Mouse (Mus musculus) spleen, postnatal 0 days (tissue): ENCODE measurements around the gene Gpd1. TPM values are rescaled to one million over a fixed set of nuclear protein-coding genes. Genes with fewer than 3 reads are reported as not detected.

Experiments
- polyA plus RNA-seq: library from polyadenylated mRNA; unstranded; fragments of >200 nt; fragmentation: Nextera tagmentation; extraction: Ambion mirVana; gene quantifications from 2 replicates; pipeline ENCODE4 v1.2.1, GENCODE M21; 2015

Gpd1 gene
- polyA plus RNA-seq = 0.19 and 0.33 TPM in 2 replicates

DNA sequence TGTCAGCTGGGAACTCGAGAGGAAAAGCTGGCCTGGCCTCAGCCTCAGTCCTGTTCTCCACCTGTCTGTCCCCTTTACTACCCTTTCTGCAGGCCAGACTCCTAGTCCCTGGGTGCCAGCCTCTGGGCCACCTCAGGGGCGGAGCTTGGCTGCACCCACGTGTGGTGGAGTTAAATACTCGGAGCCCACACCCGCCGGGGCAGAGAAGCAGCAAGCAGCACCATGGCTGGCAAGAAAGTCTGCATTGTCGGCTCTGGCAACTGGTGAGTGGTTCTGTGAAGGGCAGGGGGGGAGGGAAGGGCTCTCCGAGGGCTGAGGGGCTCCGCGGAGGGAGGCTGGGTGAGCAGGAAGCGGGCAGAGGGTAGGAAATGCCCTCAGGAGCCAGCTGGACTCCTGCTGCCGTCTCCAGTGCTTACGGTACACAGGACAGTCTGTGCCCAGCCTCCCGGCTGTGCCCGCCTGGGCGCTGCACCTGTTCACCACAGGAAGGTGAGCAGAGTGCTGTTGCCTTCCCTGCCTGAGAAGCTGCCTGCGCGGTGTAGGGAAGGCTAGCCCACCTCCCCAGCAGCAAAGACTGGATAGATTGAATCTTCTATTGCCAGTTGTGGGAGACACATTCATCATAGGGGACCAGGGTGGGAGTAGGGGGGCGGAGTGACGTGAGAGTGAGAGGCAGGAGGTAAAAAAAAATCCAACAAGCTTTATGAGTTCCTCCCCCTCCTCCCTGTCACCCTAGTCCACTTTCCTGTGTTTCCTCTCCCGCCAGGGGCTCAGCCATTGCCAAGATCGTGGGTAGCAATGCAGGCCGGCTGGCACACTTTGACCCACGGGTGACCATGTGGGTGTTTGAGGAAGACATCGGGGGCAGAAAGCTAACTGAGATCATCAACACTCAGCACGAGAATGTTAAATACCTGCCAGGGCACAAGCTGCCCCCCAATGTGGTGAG is at the start of gene Gpd1:
Gpd1 (plus strand) TSS at position 130 of the 949 bp plus-strand sequence.

DNA sequence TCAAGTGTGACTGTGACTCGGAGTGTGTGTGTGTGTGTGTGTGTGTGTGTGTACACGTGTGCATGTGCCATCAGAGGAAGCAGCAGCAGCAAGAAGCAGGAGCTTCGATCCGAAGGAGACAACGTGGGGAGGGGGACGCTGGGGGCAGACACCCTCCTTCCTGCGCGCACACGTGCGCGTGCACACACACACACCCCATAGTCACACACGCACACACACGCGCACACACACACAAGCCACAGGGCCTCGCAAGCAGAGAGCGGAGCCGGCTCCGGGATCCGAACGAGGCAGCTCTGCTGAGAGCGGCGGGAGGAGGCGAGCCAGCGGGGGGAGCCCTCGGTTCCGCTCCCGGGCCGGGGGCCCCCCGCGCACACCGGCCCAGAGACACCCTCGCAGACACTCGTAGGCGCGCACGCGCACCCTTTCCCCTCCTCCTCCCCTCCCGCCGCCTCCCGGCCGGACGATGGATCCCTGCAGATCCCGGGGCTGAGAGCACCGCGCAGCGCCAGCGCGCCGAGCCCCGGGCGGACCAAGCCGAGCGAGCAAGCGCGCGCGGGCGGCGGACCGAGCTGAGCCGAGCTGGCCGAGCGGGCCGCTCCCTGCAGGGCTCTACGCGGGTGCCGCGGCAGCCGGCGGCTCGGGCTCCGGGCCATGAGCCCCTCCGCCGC is 47.0 kb upstream of the Gpd1 start, which contains the start of gene Asic1:
Asic1 (plus strand) TSS at position 215 of the 668 bp plus-strand sequence.

DNA sequence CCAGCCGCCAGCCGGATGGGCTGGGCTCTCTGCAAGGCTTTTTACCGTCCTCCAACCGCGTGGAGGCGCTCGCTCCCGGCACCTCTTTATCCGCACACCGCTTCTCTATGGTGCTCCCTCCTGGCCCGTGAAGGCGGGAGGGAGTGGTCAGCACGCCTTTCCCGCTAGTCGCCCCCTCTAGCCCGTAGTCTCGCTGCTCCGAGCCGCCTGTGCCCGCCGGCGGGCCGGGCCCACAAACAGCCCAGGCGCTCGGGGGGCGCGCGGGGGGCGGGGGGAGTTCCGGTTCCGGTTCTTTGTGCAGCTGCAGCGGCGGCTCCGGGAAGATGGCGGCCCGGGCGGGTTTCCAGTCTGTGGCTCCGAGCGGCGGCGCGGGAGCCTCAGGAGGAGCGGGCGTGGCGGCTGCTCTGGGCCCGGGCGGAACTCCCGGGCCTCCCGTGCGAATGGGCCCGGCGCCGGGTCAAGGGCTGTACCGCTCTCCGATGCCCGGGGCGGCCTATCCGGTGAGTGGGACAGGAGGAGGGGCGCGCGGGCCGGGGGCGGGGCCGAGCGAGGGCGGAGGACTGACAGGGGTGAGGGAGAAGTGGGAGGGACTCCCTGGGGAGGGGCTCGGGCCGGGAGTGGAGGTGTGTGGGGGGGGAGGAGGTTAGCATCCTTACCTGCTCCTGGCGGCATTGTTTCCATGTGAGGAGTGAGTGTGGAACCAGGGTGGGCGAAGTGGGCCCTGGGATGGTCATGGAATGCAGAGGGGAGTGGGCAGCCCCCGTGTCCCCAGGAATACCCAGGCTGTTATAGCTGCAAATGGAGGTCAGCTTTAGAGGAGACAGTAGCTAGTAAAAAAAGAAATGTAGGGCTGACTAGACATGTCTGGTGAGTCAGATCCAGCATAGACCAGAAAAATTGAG is 15.1 kb upstream of the Gpd1 start, which contains the start of gene Smarcd1:
Smarcd1 (plus strand) TSS at position 131 of the 902 bp plus-strand sequence.

DNA sequence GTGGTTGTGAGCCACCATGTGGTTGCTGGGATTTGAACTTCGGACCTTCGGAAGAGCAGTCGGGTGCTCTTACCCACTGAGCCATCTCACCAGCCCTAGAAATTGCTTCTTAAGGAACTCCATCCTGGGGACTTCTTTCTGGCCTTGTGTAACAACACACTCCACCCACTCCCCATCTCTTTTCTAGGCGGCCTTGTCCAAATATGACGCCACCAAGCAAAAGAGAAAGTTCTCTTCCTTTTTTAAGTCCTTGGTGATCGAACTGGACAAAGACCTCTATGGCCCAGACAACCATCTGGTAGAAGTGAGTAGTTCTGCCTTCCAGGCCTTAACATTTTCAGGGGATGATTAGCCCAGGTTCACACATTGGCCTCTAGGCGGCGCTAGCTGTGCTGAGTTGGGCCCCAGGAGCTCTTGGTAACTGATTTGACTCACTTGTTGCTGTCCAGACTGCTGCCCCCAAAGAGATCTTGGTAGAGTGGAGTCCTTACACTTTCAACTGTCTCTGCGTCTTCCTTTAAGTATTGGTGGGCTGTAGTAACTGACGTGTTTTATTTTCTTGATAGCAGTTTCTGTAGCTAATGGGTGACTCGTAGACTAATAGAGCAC is 11.8 kb upstream of the Gpd1 start, which contains the start of gene Gm17349:
Gm17349 (minus strand) TSS at position 51 of the 609 bp plus-strand sequence.

DNA sequence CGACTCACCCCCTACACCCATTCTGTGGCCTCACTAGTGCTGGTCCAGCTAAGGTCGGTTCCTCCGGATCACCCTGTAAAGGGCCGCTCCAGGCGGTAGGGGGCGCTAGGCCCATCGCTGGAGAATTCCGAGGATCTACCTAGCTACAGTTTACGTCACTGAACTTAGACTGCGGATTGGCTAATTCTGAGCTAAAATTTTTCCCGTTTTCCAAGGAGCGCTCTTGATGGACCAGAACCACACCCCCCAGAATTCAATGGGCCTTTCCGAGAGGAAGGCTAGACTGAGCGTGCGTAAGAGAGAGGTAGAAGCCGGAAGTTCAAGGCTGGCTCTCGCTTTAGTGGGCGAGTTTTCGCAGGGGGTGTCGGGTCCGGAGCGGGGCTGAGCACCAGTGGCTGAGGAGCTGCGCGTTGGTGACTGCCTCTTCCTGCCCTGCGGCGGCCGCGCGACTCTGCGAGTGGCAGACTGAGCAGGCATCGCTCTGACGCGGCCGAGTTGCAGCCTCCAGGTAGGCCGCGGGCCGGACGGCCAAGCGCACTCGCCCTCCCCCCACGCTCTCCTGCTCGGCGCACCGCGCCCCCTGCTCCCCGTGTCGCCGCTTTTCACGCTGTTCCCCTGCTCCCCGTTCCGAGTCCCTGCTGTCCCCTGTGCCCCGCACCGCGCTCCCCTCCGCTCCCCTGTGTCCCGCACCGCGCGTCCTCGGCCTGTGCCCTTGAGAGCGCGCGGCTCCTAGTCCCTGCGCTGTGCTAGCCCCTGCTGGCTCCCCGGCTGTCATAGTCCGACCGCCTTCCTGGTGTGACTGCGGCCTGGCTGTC is 8.2 kb downstream of the Gpd1 start, which contains the start of gene Cox14:
Cox14 (plus strand) TSS at position 278 of the 815 bp plus-strand sequence.

DNA sequence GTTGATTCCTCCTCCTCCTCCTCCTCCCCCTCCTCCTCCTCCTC is 55.4 kb downstream of the Gpd1 start, which contains the start of gene Cers5:
Cers5 (minus strand) TSS at position 5 of the 44 bp plus-strand sequence.

Other genes with a start within 250 kb of the Gpd1 start
- 7.7 and 8.2 TPM in 2 replicates for gene Bcdin3d, start 242.8 kb upstream of the Gpd1 start, polyA plus RNA-seq
- 0.13 TPM in 1 of 2 replicates, not detected in the other for gene Faim2, start 189.3 kb upstream of the Gpd1 start, polyA plus RNA-seq
- not detected in 2 replicates for gene Aqp2, start 138.5 kb upstream of the Gpd1 start, polyA plus RNA-seq
- 0.17 and 0.29 TPM in 2 replicates for gene Aqp5, start 126.7 kb upstream of the Gpd1 start, polyA plus RNA-seq
- not detected in 2 replicates for gene Aqp6, start 116.1 kb upstream of the Gpd1 start, polyA plus RNA-seq
- gene Racgap1, start 65.9 kb upstream of the Gpd1 start, polyA plus RNA-seq = 70.4 and 74.5 TPM in 2 replicates
- gene Asic1, start 47.1 kb upstream of the Gpd1 start, polyA plus RNA-seq = 0.25 and 0.52 TPM in 2 replicates
- 11.6 and 14.5 TPM in 2 replicates for gene Smarcd1, start 15.4 kb upstream of the Gpd1 start, polyA plus RNA-seq
- gene Gm17349, start 12.0 kb upstream of the Gpd1 start, polyA plus RNA-seq = not detected in 2 replicates
- 115 and 136 TPM in 2 replicates for gene Cox14, start 8.1 kb downstream of the Gpd1 start, polyA plus RNA-seq
- gene Cers5, start 55.4 kb downstream of the Gpd1 start, polyA plus RNA-seq = 15.5 and 20.6 TPM in 2 replicates
- gene Lima1, start 157.9 kb downstream of the Gpd1 start, polyA plus RNA-seq = 8.8 and 11.4 TPM in 2 replicates
- not detected in 2 replicates for gene Fam186a, start 249.5 kb downstream of the Gpd1 start, polyA plus RNA-seq